Mouse (Mus musculus) layer of hippocampus, postnatal 14 days (tissue): ENCODE data around the gene Clnk. TPM values are rescaled to one million over a fixed set of nuclear protein-coding genes. Genes with fewer than 3 reads are reported as not detected.

Experiments used
- DNase-seq, 2 experiments: peaks; one replicate each; pipeline ENCODE4 v3.0.0; 2021 to 2022; ENCODE audit warnings: low spot score in 2 of 2, mixed read lengths in 1 of 2
- total RNA-seq, 2 experiments: library from RNA; stranded (reverse); gene quantifications; 2 replicates each; pipeline ENCODE4 v1.2.3; 2021

Gene Clnk
- total RNA-seq, 2 experiments from 2014 or later = 0.25 to 0.29 TPM

DNA sequence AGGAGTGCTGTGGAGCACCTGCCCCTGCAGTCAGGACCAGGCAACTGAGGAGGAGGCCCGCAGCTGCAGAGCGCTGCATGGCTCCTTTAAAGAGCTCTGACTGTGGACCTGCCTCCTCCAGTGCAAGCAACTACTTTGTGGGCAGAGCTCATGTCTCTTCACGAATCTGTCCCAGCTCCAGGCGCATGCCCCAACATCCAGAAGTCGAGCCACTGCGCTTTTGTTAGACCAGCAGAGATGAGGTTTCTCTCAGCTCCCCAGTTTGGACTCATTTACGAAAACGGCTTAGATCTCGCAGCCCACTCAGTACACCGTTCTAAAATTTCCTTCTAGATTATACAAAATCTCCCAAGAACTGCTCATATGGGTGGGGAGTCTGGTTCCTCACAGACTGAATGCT lies 101.1 kb downstream of the Clnk start:
- DNase-seq = no peak

DNA sequence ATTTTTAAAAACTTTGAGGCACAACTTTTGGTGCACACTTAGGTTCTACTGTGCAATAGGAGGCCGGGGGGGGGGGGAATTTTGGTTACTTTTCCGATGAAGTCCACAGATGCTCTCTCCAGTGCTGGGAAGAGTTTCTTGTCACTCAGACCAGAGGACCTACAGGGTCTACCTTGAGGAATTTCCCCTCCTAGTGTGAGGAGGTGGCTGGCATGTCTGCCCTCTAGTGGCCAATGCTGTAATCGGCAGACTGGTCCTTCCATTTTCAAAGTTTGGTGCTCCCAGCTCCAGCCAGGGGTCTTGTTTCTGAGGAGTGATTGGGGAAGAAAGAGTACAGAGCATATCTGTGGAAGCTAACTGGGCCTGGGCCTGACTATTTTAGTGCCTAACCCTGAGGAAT lies 121.7 kb downstream of the Clnk start:
- DNase-seq = peak; percentile 18 to 22

DNA sequence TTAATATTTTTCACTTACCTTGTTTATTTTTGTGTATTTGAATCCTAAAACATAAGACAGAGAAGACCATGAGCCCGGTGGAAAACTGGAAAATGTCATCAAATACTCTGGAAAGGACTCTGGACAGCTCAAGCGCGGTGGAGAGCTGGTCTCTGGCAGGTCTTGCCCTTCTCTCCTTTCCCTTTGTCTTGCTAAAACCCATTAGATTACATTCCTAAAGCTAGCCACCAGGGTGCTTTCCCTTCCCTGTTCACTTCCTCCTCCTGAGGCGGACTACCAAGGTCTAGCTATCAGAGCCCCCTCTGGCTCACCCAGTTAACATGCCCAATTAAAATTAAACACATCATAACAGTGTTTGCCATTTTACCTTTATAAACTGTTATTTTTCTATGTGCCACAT lies 123.9 kb downstream of the Clnk start:
- DNase-seq = no peak

DNA sequence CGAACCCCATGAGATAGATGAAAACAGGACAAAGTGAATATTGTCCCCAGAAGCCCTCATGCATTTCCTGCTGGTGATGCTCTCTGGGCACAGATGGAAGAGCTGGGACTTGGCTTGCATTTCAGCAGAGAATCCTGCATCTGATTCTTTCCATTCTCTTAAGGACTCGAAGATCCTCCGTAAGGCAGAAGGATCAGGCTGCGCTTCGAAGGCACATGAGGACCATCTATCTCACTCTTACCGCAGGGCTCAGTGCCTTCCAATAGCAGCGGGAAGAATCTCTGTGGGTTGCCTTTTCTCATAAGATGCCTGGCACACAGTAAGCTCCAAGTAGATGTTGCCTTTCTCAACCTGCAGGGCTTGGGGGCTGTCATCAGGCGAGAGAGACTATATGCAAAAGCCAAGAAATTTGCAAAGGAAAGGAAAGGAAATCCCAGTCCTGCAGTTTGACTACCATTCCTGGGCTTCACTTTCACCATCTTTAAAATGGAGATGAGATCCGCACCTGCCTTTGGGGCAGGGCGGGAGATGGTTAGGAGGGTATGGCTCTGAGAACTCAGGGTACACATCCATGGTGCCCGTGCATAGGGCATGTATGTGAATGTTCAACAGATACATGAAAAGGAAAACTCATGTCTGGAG lies 167.6 kb downstream of the Clnk start:
- DNase-seq = peak; percentile 14 to 49

DNA sequence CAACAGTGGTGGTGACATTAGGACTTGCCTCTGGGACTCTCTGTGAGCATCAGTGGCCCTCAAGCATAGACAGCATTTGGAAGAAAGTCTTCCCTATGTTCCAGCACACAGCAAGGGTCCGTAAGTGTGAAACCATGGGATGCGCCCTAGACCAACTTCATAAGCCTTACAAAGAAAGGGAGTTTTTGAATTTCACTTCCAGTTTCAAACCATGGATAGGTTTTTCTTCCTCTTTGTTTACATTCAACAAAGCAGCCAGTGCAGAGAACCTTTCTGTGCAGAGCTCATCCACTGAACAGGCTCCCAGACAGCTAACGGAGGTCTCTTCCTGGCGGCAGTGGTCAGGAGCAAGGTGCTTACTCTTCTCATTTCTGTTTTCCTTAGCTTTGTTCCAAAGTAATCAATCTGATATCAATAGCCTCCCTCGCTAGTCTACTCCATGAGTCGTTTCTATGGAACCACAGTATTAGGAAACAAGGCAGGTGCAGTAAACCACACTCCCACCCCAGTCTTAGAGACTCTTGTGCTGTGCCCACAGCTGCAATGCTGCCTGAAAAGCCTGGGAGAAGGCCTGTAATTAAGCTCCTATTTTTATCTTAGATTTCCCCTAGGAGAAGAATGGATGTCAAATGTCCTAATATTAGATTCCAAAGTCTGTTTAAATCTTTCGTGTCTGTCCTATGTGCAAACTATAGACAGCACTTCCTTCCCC lies 169.1 kb downstream of the Clnk start:
- no peak for DNase-seq

DNA sequence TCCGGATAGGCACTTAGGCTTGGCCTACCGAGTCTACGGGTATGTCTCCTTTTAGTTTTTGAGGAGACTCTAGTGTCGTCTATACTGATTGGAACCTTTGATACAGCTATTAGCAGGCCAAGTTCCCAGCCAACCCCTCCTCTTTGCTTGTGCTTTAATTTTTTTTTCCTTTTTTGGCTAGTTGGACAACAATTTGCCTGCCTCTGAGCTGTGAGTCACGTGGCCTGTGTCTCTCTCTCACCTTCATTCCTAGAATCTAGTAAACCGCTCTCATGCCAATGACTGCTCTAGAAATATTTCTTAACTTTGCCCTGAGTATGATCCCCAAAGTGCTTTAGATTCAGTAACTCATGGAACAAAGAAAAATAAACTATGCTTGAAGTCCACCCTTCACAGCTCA lies 173.7 kb downstream of the Clnk start:
- no peak for DNase-seq

DNA sequence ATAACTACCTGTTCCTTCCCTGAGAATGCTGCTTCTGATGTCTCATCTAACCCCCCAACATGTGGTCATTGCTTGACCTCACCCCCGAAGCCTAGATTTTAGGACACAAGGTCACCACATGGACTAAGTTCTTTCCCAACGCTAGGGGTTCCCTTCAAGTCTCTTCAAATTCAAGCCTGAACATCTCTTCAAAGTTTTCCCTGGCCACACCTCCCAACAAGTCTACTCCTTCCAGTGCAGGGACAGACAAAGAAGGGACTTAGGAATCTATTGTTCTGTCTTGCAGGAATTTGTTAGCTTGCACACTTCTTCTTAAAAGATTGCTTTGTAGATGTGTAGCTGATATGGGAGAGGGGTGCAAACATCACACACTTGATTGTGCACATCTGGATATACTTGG lies 174.5 kb downstream of the Clnk start:
- no peak for DNase-seq

DNA sequence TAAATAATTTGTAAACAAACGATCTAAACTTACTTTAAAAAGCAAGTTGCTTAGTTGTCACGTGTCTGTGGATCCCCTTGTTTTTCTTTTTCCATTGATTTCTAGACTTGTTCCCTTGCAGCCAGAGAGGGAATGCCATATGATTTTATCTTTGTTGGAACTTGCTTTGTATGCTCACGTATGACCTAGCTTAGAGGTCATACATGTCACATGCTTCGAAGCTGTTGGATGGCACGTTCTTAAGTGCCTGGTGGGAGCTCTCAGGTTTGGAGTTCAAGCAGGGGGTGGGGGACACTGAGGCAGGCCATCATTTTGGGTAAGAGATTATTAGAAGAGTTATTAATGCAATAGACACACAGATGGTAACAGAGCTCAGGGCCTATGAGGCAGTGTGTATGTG lies 178.1 kb downstream of the Clnk start:
- DNase-seq = no peak

DNA sequence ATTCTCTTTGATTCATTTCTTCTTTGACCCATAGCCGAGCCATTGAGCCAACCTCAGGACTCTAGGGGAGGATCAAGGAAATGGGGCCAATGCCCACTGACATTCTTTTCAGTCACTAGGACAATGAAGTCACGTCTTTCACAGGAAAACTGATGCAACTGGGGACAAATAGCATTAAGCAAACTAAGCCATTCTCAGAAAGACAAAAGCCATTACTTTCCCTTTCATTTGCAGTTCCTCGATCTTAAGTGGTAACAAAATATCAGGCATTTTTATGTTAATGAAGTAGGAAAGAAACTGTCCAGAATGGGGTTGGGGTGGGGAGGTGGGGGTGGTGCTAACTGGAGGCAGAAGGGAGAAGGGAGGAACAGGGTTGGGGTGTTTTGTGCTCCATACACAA lies 178.6 kb downstream of the Clnk start:
- DNase-seq = no peak

DNA sequence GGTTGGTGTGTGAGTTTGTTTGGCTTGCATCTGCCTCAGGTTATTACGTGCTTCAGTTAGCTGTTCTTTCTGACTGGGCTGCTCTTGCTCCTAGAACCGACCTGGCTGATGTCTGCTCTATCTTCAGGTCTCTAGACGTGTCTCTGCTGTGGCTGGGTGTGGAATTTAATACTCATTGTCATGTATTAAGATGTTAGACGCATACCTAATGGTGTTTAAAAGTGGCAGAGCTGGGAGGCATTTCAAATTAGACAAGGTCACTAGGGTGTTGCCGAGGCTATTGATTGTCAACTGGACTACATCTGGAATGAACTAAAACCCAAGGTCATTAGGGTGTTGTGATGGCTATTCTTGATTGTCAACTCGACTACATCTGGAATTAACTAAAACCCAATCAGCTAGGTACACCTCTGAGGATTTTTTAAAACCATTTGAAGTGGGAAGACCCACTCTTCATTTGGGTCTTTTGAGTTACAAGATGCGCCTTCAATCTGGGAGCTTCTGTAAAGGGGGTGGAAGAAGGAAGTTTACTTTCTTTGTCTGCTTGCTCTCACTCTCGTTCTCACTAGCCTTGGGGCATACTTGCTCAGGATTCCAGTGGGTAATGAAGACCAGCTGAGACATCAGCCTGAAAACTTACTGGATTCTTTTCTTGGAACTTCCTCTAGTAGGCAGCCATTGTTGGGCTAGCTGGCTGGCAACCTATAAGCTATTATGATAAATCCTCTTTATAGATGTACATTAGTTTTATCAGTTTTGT lies 179.8 kb downstream of the Clnk start:
- no peak for DNase-seq

DNA sequence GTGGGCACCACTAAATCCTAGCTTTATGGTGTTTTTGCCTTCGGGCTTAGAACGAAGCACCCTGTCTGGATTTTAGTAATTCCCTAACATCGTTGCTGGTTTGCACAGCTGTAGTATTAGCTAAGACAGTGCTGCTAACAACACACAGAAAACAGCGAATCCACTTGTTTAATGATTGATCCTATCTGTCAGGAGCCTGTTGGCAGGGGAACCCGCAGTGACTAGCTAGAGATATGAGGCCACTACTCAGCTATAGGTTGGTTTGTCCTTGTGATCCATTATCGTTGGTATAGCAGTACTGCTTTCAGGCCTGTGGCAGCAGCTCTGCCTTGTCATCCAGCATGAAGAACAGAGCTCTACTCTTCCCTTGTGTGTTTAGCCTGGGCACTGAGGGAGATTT lies 183.8 kb downstream of the Clnk start:
- DNase-seq = no peak

DNA sequence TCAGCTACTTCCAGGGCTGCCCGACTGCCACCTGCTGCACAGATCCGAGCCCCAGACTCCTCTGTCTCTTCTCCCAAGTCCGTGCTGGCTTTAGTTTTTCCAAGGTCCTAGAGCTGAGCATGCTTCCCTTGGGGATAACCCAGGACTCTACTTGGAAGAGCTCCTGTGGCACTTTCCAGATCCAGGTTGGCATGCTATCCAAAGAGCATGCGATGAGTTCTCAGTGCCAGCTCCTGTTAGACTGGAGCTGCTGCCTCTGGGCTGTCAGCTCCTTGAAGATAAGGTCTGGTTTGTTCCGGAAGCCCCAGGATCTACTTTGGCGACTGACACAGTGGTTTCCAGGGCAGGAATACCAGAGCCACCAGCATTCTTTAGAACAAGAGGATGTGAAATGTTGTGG lies 187.4 kb downstream of the Clnk start:
- DNase-seq = no peak

DNA sequence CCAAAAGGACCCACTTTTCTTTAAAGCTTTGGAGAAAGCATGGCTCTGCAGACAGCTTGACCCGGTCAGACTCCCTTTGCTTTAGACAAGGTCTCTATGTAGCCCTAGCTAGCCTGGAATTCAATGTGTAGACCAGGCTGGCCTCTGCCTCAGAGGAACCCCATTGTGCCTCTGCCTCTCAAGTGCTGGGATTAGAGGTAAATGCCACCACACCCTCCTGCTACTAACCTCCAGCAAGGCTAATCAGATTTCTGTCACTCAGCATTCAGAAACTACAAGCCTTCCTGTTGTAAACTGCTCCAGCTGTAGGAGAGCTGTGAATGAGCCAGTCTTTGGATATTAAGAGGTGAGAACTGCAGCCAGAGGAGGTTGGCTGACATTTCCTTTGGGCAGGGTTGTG lies 188.9 kb downstream of the Clnk start:
- no peak for DNase-seq

DNA sequence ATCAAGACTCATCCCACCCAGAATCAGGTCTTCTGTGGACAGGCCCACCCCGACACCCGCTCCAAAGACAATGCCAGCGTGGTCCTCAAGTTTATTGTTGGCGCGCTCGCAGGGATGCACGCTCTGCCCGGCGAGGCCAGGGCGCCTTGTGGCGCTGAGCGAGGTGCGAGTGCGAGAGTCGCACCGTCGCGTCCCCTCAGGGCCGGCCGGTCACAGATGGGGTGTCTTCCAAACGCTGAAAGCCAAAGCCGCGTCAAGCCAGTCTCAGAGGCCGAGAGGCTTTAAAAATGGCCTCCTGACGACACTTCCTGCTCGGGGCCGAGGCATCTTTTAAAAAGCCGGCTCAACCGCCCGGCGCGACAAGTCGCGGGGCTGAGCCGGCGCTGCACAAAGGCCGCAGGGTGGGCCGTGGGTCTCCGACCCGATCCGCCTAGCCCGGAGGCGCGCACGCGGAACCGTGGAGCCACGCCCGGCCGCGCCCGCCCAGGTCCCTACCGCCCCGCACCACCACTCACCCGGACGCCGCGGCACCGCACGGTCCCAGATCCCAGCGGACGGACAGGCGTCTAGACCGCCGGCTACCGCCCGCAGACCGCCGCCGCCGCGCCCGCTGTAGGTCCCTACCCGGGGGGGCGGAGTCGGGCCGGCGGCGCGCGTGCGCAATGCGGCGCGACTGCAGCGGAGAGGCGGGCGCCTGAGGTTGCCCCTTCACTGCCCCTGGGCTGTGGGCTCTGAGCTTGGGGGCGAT lies 192.3 kb downstream of the Clnk start, which contains the start of gene Zfp518b:
Gene Zfp518b, minus strand, starts transcription at position 663 of the 748 bp plus-strand sequence.
- DNase-seq = peak; percentile 72 to 76

DNA sequence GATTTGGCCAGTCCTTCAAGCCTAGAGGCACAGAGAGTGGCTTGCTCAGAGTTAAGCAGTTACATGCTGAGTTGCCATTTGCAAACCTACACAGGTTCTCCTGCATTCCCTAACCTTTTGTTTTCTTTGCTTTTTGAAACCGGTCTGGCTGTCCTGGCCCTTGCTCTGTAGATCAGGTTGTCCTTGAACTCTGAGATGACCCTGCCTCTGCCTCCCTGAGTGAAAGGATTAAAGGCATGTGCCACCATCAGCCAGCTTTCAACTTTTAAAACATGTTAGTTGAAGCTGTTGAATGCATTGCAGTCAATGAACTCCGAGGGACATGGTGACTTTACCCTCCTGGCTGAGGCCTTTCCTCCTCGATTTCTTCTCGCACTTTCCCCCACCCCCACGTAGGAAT lies 217.8 kb downstream of the Clnk start:
- DNase-seq = no peak

Other genes with a start within 250 kb of the Clnk start
- gene Zfp518b, start 192.0 kb downstream of the Clnk start, total RNA-seq = 10 to 100 TPM; 13.8 to 16.5 TPM